In the genomic region with DNA sequence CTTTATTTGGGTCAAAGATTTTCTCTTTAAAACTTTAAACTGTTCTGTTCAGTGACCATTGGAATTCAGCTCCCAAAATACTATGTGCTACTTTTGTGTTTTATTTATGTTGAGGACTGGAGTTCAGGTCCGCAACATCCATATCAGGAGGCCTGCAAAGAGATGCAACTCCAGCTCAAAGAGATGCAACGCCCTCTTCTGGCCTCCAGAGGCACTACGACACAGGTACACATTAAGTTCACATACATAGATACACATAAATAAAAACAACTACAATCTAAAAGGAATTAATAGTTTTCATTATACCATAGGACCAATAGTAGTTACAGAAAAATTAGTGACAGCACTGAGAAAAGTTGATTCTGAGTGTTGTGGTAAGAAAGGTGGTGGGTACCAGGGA, we compare ENCODE assay signal across 21 mouse cellular contexts.
DNase-seq lines count a peak whose midpoint lies in the region; ATAC-seq and TF ChIP-seq lines count a peak whose summit lies in the region.
"Had no signal": no experiment of that assay in that cellular context is flagged by ENCODE, and none has a peak within 500 bp of the region (broad histone marks: within the 10 kb centered on the region; RNA-seq: fewer than 3 reads in every experiment).

No protein-coding gene starts in this region.

- no peaks in the 10 kb centered on the region for H3K27me3 ChIP-seq in kidney, postnatal 0 days (ENCODE audit: insufficient read depth, low read length)
- H3K27me3 ChIP-seq in lung, postnatal 0 days (replicated peaks; ENCODE audit: insufficient read depth, low read length) = no peaks in the 10 kb centered on the region
- no peaks in the 10 kb centered on the region for H3K27me3 ChIP-seq in limb, embryonic 10.5 days (ENCODE audit: low read depth, poor library complexity, severe bottlenecking)
- H3K27me3 ChIP-seq: embryonic facial prominence, embryonic 15.5 days; lung, embryonic 15.5 days; stomach, embryonic 15.5 days had no signal

- in situ Hi-C loops in ES-E14 (cut with MboI; ENCODE audit: low sequenced_read_pairs in 2 of 2, unreplicated experiment in 2 of 2) = no loop called here

- no peak overlapping the region for H3K9ac ChIP-seq in kidney, postnatal 0 days (ENCODE audit: low read depth, low read length)
- no peak overlapping the region for H3K9ac ChIP-seq in lung, postnatal 0 days (replicated peaks; ENCODE audit: low read depth)
- H3K9ac ChIP-seq in ES-E14 (ENCODE audit: insufficient read depth, low read depth, low read length, poor library complexity, severe bottlenecking) = no peak overlapping the region
- H3K9ac ChIP-seq: embryonic facial prominence, embryonic 15.5 days; lung, embryonic 15.5 days; stomach, embryonic 15.5 days had no signal

- H3K9me3 ChIP-seq in kidney, postnatal 0 days (replicated peaks; ENCODE audit: low read length) = no peaks in the 10 kb centered on the region
- H3K9me3 ChIP-seq in lung, postnatal 0 days (ENCODE audit: low read length) = no peaks in the 10 kb centered on the region
- no peaks in the 10 kb centered on the region for H3K9me3 ChIP-seq in ES-E14 (ENCODE audit: control insufficient read depth, insufficient read depth, low read depth, low read length)
- H3K9me3 ChIP-seq in limb, embryonic 10.5 days (replicated peaks) = no peaks in the 10 kb centered on the region
- H3K9me3 ChIP-seq: embryonic facial prominence, embryonic 15.5 days; forebrain, embryonic 10.5 days; lung, embryonic 15.5 days; stomach, embryonic 15.5 days had no signal

- DNase-seq in kidney, postnatal 0 days (ENCODE audit: low spot score) = no peak
- DNase-seq in kidney, postnatal 25 days = no peak
- DNase-seq in lung, postnatal 0 days (ENCODE audit: low spot score) = no peak
- DNase-seq in lung, postnatal 14 days = no peak
- DNase-seq in ES-E14 (ENCODE audit: low read depth, low spot score) = no peak
- peak; percentile 25 for DNase-seq in limb, embryonic 10.5 days (ENCODE audit: low spot score)
- DNase-seq in thymus, postnatal 4 days = no peak
- DNase-seq: cerebellum, adult 9-11 months; gastrocnemius, postnatal 10 days; heart, postnatal 36 days; kidney, adult 9 months; midbrain, embryonic 14.5 days; right cerebral cortex, adult 18-20 months; spleen, adult 18-20 months; thymus, postnatal 25 days had no signal

- no peak for ATAC-seq in kidney, postnatal 0 days (replicated peaks; ENCODE audit: low FRiP score, low read depth)
- no peak for ATAC-seq in lung, postnatal 0 days
- ATAC-seq: CD4-positive, CD25-positive, alpha-beta regulatory T cell, adult 4 months had no signal

- no peak overlapping the region for H3K4me2 ChIP-seq in kidney, postnatal 0 days (ENCODE audit: low read length)
- no peak overlapping the region for H3K4me2 ChIP-seq in lung, postnatal 0 days (replicated peaks; ENCODE audit: low read depth, low read length)
- H3K4me2 ChIP-seq: embryonic facial prominence, embryonic 15.5 days; heart, embryonic 11.5 days; lung, embryonic 15.5 days; stomach, embryonic 15.5 days had no signal

- H3K4me1 ChIP-seq in kidney, postnatal 0 days (replicated peaks; ENCODE audit: insufficient read depth, low read length) = peaks cover 3% of the 10 kb centered on the region; the same call in 1 of the 2 replicates
- H3K4me1 ChIP-seq in lung, postnatal 0 days (ENCODE audit: insufficient read depth, low read depth, low read length) = no peaks in the 10 kb centered on the region
- no peaks in the 10 kb centered on the region for H3K4me1 ChIP-seq in ES-E14 (ENCODE audit: control insufficient read depth in 2 of 2, insufficient read depth in 2 of 2, low read length in 2 of 2, poor library complexity in 1 of 2)
- peaks cover 2% of the 10 kb centered on the region; the same call in 1 of the 2 replicates for H3K4me1 ChIP-seq in limb, embryonic 10.5 days
- H3K4me1 ChIP-seq: embryonic facial prominence, embryonic 15.5 days; forebrain, embryonic 10.5 days; stomach, embryonic 15.5 days had no signal

- H3K4me3 ChIP-seq in kidney, postnatal 0 days (replicated peaks; ENCODE audit: low read depth, low read length) = no peak overlapping the region
- H3K4me3 ChIP-seq in lung, postnatal 0 days (ENCODE audit: low read depth, low read length) = no peak overlapping the region
- no peak overlapping the region for H3K4me3 ChIP-seq in ES-E14 (ENCODE audit: insufficient read depth in 1 of 2, low read depth in 1 of 2, low read length in 2 of 2, poor library complexity in 1 of 2, severe bottlenecking in 1 of 2)
- H3K4me3 ChIP-seq in limb, embryonic 10.5 days = no peak overlapping the region
- H3K4me3 ChIP-seq: embryonic facial prominence, embryonic 15.5 days; forebrain, embryonic 10.5 days; lung, embryonic 15.5 days; stomach, embryonic 15.5 days had no signal

- 65% methylated on average over 3 of the region's 3 CpGs for WGBS in kidney, postnatal 0 days
- WGBS in lung, postnatal 0 days = 69% methylated on average over 3 of the region's 3 CpGs
- 69% methylated on average over 3 of the region's 3 CpGs for WGBS in limb, embryonic 10.5 days

- no peak for TF ChIP-seq EP300 in lung, postnatal 0 days (IDR thresholded peaks at IDR 0.05)

- H3K27ac ChIP-seq in kidney, postnatal 0 days = no peak overlapping the region
- H3K27ac ChIP-seq in lung, postnatal 0 days (ENCODE audit: low read length) = no peak overlapping the region
- no peak overlapping the region for H3K27ac ChIP-seq in ES-E14 (ENCODE audit: insufficient read depth, low read depth, low read length, poor library complexity, severe bottlenecking)
- H3K27ac ChIP-seq in limb, embryonic 10.5 days = no peak overlapping the region
- H3K27ac ChIP-seq: embryonic facial prominence, embryonic 15.5 days; forebrain, embryonic 10.5 days; lung, embryonic 15.5 days; stomach, embryonic 15.5 days had no signal

- H3K36me3 ChIP-seq in kidney, postnatal 0 days (ENCODE audit: insufficient read depth, low read length) = no peaks in the 10 kb centered on the region
- no peaks in the 10 kb centered on the region for H3K36me3 ChIP-seq in lung, postnatal 0 days (ENCODE audit: insufficient read depth, low read length)
- H3K36me3 ChIP-seq in ES-E14 (ENCODE audit: control insufficient read depth, insufficient read depth, low read length, poor library complexity, severe bottlenecking) = no peaks in the 10 kb centered on the region
- H3K36me3 ChIP-seq in limb, embryonic 10.5 days = no peaks in the 10 kb centered on the region
- H3K36me3 ChIP-seq: embryonic facial prominence, embryonic 15.5 days; forebrain, embryonic 10.5 days; lung, embryonic 15.5 days; stomach, embryonic 15.5 days had no signal

- TF ChIP-seq CTCF in kidney, postnatal 0 days (IDR thresholded peaks at IDR 0.05; ENCODE audit: low read depth) = peak; percentile 45
- TF ChIP-seq CTCF in lung, postnatal 0 days (IDR thresholded peaks at IDR 0.05) = peak; percentile 51

TF ChIP-seq in ES-E14, 5 proteins besides CTCF, POLR2A, EP300 and RAD21:
- TF ChIP-seq ZC3H11A (IDR thresholded peaks at IDR 0.05; ENCODE audit: borderline replicate concordance, low read depth, low read length) = 0 out of 2 replicates have a peak, but pooled peaks have one; percentile 13
- TF ChIP-seq ZNF384 (IDR thresholded peaks at IDR 0.05; ENCODE audit: low read depth, low read length) = no peak
